Mouse (Mus musculus): ENCODE data around the gene Gtse1.

- no peak for TF ChIP-seq POLR2A (IDR thresholded peaks at IDR 0.05; ENCODE audit: insufficient read depth, low read depth, low read length)
- no peak for TF ChIP-seq CTCF (IDR thresholded peaks at IDR 0.05; ENCODE audit: insufficient read depth, low read depth, low read length)
Measured at GRCm38 (mm10) chr15:85810462-85810805, 49.1 kb upstream of the Gtse1 start.

All from olfactory bulb, adult 2 months (tissue).